Mouse (Mus musculus) kidney, postnatal 25 days (tissue): Measurements from ENCODE around the gene A630076J17Rik.

Experiments
- DNase-seq, 2 experiments: peaks; one replicate each; pipeline ENCODE4 v3.0.0; 2021; ENCODE audit warnings: mixed read lengths in 2 of 2

The A630076J17Rik gene

GRCm38 (mm10) chr3:107278479-107279269, 48.3 kb downstream of the A630076J17Rik start, which contains the start of gene Lamtor5:
Lamtor5 (plus strand) TSS chr3:107278858.
- peak; percentile 89 to 94 for DNase-seq
